Mouse (Mus musculus): ENCODE measurements at regions not wholly inside any gene's neighbourhood (a gene's known extent, or its start where the extent isn't known, plus 50 kb on each side); places are given as distances from the start of the nearest gene placed in this dataset.
A peak's percentile ranks its signal among the peaks of the same experiment; 100 is the strongest.

GRCm38 (mm10) chr2:124816814-124817213 lies 251.1 kb upstream of the Slc24a5 start:
- Histone ChIP-seq H3K36me3 (no peaks in the 10 kb centered on the region), H3K4me2 (no peak overlapping the region), H3K9me3 (no peaks in the 10 kb centered on the region), H3K4me1 (no peaks in the 10 kb centered on the region), H3K9ac (no peak overlapping the region), H3K4me3 (replicated peaks) (no peak overlapping the region), H3K27me3 (replicated peaks) (no peaks in the 10 kb centered on the region), H3K27ac (no peak overlapping the region)
- ATAC-seq (ENCODE audit: insufficient read depth, low FRiP score, low read depth) = no peak
- 88% methylated on average over 2 of the region's 2 CpGs for WGBS

GRCm38 (mm10) chr2:124819846-124820245 lies 248.1 kb upstream of the Slc24a5 start:
- H3K4me1 ChIP-seq = no peaks in the 10 kb centered on the region
- 79% methylated on average over 6 of the region's 6 CpGs for WGBS
- H3K27ac ChIP-seq = no peak overlapping the region
- no peak for ATAC-seq (ENCODE audit: insufficient read depth, low FRiP score, low read depth)
- no peak overlapping the region for H3K4me2 ChIP-seq
- no peaks in the 10 kb centered on the region for H3K36me3 ChIP-seq
- H3K9ac ChIP-seq = no peak overlapping the region
- no peaks in the 10 kb centered on the region for H3K9me3 ChIP-seq
- no peaks in the 10 kb centered on the region for H3K27me3 ChIP-seq (replicated peaks)
- H3K4me3 ChIP-seq (replicated peaks) = no peak overlapping the region

GRCm38 (mm10) chr2:124820821-124821220 lies 247.1 kb upstream of the Slc24a5 start:
- Histone ChIP-seq H3K9me3 (no peaks in the 10 kb centered on the region), H3K4me1 (no peaks in the 10 kb centered on the region), H3K4me2 (no peak overlapping the region), H3K27ac (no peak overlapping the region), H3K36me3 (no peaks in the 10 kb centered on the region), H3K27me3 (replicated peaks) (no peaks in the 10 kb centered on the region), H3K9ac (no peak overlapping the region), H3K4me3 (replicated peaks) (no peak overlapping the region)
- WGBS = 92% methylated on average over 9 of the region's 9 CpGs
- no peak for ATAC-seq (ENCODE audit: insufficient read depth, low FRiP score, low read depth)

DNA sequence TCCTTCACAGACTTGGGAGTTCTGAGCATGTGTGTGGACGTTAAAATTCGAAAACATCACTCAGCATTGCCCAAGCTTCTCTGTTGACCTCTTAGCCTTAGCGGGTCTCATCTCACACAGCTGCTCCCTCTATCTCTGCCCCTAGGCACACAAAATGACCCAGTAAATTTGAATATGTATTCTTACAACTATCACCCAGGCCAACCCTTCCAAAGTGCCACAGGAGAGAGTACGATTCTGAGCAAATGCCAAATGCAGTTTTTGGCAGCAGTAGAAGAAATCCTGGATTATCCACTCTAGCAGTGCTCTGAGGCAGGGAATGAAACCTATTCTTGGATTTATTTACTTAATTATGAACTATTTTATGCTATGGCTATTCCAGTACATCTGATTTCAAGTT lies 246.6 kb upstream of the Slc24a5 start:
- Histone ChIP-seq H3K4me2 (no peak overlapping the region), H3K36me3 (no peaks in the 10 kb centered on the region), H3K9me3 (no peaks in the 10 kb centered on the region), H3K4me1 (no peaks in the 10 kb centered on the region), H3K27me3 (replicated peaks) (no peaks in the 10 kb centered on the region), H3K9ac (no peak overlapping the region), H3K4me3 (replicated peaks) (no peak overlapping the region), H3K27ac (no peak overlapping the region)
- WGBS = 79% methylated on average over 4 of the region's 4 CpGs
- ATAC-seq (ENCODE audit: insufficient read depth, low FRiP score, low read depth) = no peak

DNA sequence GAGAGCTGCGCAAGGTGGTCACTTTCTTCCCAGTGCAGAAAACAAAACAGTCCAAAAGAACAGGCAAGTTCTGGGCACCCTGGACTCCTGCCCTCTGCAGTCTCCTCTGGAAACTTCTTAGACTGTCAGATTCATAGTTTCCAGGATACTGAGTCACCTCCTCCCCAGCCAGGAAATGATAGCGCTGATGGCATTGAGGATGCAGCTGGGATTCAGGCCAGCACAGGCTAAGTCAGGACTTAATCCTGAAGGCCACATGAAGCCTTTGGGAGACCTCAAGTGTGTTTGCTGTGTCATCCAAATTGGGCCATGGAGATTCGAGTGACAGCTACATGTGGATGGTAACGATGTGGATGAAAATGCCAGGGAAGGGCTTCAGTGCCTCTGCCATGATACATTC lies 219.1 kb upstream of the Slc24a5 start:
- Histone ChIP-seq H3K36me3 (no peaks in the 10 kb centered on the region), H3K4me2 (no peak overlapping the region), H3K27me3 (replicated peaks) (no peaks in the 10 kb centered on the region), H3K9ac (no peak overlapping the region), H3K9me3 (no peaks in the 10 kb centered on the region), H3K4me1 (no peaks in the 10 kb centered on the region), H3K4me3 (replicated peaks) (no peak overlapping the region), H3K27ac (no peak overlapping the region)
- ATAC-seq (ENCODE audit: insufficient read depth, low FRiP score, low read depth) = no peak
- WGBS = 88% methylated on average over 4 of the region's 4 CpGs

DNA sequence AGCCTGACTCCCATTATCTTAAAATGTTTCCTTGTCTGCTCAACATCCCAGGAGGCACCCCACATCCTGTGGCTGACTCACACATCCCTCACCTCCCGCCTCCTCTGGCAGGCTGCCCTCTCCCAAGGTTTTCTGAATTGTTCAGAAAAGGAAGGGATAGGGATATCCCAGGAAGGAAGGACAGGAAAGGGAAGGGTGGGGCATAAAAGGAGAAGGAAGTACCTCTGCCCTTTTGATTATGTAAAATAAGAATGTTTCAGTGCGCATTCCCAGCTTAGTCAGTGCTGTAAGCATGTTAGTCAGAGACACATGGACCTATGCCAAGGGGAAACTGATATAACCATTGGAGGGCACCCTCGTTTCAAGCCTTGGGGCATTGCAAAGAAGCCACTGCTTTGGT lies 209.4 kb upstream of the Slc24a5 start:
- no peaks in the 10 kb centered on the region for H3K9me3 ChIP-seq
- peak; percentile 35; the same call in 1 of the 2 replicates for ATAC-seq (ENCODE audit: insufficient read depth, low FRiP score, low read depth)
- no peak overlapping the region for H3K27ac ChIP-seq
- no peaks in the 10 kb centered on the region for H3K4me1 ChIP-seq
- H3K9ac ChIP-seq = no peak overlapping the region
- no peaks in the 10 kb centered on the region for H3K36me3 ChIP-seq
- 60% methylated on average over 3 of the region's 3 CpGs for WGBS
- no peak overlapping the region for H3K4me2 ChIP-seq
- no peak overlapping the region for H3K4me3 ChIP-seq (replicated peaks)
- no peaks in the 10 kb centered on the region for H3K27me3 ChIP-seq (replicated peaks)

- Histone ChIP-seq H3K27ac (no peak overlapping the region), H3K9ac (no peak overlapping the region), H3K4me3 (replicated peaks) (no peak overlapping the region), H3K36me3 (no peaks in the 10 kb centered on the region), H3K27me3 (replicated peaks) (no peaks in the 10 kb centered on the region), H3K9me3 (no peaks in the 10 kb centered on the region), H3K4me1 (no peaks in the 10 kb centered on the region), H3K4me2 (no peak overlapping the region)
- 21% methylated on average over 4 of the region's 4 CpGs for WGBS
- ATAC-seq (ENCODE audit: insufficient read depth, low FRiP score, low read depth) = peak; percentile 63; the same call in 1 of the 2 replicates
Measured at GRCm38 (mm10) chr2:124888209-124888608, 179.7 kb upstream of the Slc24a5 start.

- no peaks in the 10 kb centered on the region for H3K36me3 ChIP-seq
- no peak overlapping the region for H3K4me3 ChIP-seq (replicated peaks)
- H3K4me2 ChIP-seq = no peak overlapping the region
- WGBS = 86% methylated on average over 4 of the region's 4 CpGs
- no peaks in the 10 kb centered on the region for H3K27me3 ChIP-seq (replicated peaks)
- no peak overlapping the region for H3K27ac ChIP-seq
- ATAC-seq (ENCODE audit: insufficient read depth, low FRiP score, low read depth) = no peak
- no peaks in the 10 kb centered on the region for H3K4me1 ChIP-seq
- no peaks in the 10 kb centered on the region for H3K9me3 ChIP-seq
- no peak overlapping the region for H3K9ac ChIP-seq
Measured at GRCm38 (mm10) chr2:124895002-124895401, 172.9 kb upstream of the Slc24a5 start.

DNA sequence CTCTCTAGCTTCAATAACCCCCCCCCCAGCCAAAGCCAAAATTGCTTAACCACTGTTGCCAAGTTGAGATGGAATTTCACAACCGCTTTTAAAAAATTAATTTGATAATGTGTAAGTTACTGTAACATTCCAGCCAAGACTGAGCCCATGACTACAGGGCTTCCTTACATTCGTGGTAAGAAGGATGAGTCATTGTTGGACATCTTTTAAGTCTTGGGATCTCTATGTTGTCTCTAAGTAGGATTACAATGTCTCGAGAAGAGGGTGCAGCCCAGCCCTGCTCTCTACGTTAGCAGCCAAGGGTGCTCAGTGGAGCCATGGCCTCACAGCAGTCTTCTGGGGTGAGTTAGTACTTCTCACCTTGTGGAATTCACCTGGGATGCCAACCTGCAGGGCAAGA lies 164.4 kb upstream of the Slc24a5 start:
- Histone ChIP-seq H3K27ac (no peak overlapping the region), H3K4me2 (no peak overlapping the region), H3K9ac (no peak overlapping the region), H3K36me3 (no peaks in the 10 kb centered on the region), H3K4me1 (no peaks in the 10 kb centered on the region), H3K4me3 (replicated peaks) (no peak overlapping the region), H3K9me3 (no peaks in the 10 kb centered on the region), H3K27me3 (replicated peaks) (no peaks in the 10 kb centered on the region)
- 71% methylated on average over 4 of the region's 4 CpGs for WGBS
- no peak for ATAC-seq (ENCODE audit: insufficient read depth, low FRiP score, low read depth)

DNA sequence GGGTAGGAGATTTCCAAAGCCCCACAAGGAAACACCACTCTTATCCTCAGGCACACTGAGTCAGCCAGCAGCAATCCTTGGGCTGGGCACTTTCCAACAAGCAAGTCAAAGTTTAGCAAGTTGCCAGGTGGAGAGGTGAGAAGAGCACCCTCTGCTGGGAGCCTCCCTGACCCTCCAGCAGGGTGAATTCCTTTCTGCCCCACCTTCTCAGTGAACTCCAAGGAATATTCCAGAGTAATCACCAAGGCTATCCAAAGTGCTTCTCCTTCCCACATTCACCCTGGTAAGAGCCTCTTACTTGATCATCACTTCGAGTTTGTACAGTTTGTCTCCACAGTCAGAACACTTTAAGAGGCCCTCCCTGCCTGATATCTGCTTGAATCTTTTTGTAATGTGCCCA lies 162.8 kb upstream of the Slc24a5 start:
- H3K27ac ChIP-seq = no peak overlapping the region
- H3K4me3 ChIP-seq (replicated peaks) = no peak overlapping the region
- no peak overlapping the region for H3K9ac ChIP-seq
- H3K4me1 ChIP-seq = no peaks in the 10 kb centered on the region
- no peaks in the 10 kb centered on the region for H3K36me3 ChIP-seq
- no peak overlapping the region for H3K4me2 ChIP-seq
- no peaks in the 10 kb centered on the region for H3K9me3 ChIP-seq
- 71% methylated on average over 1 of the region's 1 CpGs for WGBS
- H3K27me3 ChIP-seq (replicated peaks) = no peaks in the 10 kb centered on the region
- ATAC-seq (ENCODE audit: insufficient read depth, low FRiP score, low read depth) = no peak

DNA sequence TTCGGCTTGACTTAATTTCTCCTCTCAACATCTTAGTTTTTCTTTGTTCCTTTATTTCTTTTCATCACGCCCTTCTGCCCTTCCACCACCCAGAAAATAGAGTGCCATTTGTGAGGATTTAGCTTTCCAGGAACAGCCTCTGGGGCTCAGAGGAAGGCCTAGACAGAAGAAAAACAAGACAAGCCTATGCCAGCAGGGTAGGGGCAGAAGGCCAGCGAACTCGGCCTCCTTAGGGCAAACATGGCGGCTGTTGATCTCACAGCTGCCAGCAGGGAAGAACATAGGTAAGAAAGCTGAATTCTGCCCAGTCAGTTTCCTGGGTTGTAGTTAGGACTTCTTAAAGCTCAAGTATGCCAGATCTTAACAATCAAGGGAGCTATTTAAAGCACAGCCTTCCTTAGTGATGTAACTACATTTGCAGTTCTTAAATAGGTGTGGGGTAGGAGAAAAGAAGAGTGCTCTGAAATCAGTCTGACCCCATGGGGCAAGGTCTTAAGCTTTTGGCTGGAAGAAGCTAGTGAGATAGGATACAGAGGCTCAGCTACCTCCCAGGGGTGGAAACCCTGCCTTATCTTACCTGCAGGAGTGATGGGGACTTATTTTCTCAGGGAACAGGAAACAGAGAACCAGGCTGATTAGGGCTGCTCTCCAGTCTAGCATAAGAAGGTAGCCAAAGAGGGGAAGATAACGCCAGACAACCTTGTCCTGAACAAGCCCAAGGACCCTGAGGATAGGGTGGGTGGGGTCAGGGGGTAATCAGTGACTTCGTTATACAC lies 148.8 kb upstream of the Slc24a5 start:
- 77% methylated on average over 7 of the region's 7 CpGs for WGBS
- H3K27ac ChIP-seq = no peak overlapping the region
- H3K9ac ChIP-seq = no peak overlapping the region
- H3K9me3 ChIP-seq = no peaks in the 10 kb centered on the region
- H3K36me3 ChIP-seq = no peaks in the 10 kb centered on the region
- no peak overlapping the region for H3K4me2 ChIP-seq
- no peaks in the 10 kb centered on the region for H3K4me1 ChIP-seq
- H3K27me3 ChIP-seq (replicated peaks) = no peaks in the 10 kb centered on the region
- no peak overlapping the region for H3K4me3 ChIP-seq (replicated peaks)
- no peak for ATAC-seq (ENCODE audit: insufficient read depth, low FRiP score, low read depth)

DNA sequence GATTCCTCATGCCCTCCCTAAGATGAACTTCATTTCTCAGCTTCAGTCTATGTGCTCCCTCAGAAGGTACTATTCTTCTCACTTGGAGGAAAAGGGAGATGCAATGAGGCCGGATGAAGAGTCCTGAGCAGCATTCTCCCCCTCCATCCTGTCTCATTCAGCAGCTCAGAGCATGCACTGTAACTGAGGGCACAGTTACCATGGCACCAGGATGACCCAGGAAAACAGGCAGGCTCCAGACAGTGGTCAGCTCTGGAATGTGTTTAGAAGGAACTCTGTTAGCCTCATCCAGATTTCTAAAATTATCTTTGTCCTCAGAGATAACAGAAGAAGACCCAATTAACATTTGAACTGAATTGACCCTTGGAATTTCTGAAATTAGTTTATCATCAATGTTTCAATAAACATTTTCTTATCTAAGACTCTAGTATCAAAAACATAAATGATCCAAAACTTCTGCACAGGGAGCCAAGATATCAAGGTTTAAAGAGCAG lies 148.1 kb upstream of the Slc24a5 start:
- Histone ChIP-seq H3K4me2 (no peak overlapping the region), H3K9me3 (no peaks in the 10 kb centered on the region), H3K4me3 (replicated peaks) (no peak overlapping the region), H3K36me3 (no peaks in the 10 kb centered on the region), H3K9ac (no peak overlapping the region), H3K27ac (no peak overlapping the region), H3K27me3 (replicated peaks) (no peaks in the 10 kb centered on the region), H3K4me1 (no peaks in the 10 kb centered on the region)
- no peak for ATAC-seq (ENCODE audit: insufficient read depth, low FRiP score, low read depth)
- 48% methylated on average over 1 of the region's 1 CpGs for WGBS

DNA sequence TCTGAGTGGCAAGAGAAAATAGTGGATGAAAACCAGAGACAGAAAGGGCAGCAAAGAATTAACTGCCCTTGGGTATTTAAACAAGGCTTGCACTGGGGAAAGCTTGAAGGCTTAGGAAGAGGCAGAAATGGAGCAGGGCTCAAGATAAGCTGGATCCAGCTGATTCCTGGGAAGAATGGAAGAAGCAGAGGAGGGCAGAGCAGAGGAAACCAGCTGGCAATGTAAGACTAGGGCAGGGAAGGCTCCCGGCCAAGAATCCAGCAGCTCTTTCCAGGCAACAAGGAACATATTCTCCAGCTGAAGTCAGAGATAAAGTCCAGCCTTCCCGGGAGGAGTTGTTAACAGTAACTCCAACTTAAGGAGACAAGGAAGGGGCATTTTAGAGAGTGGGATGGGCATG lies 147.7 kb upstream of the Slc24a5 start:
- H3K27ac ChIP-seq = no peak overlapping the region
- WGBS = 34% methylated on average over 2 of the region's 2 CpGs
- no peak for ATAC-seq (ENCODE audit: insufficient read depth, low FRiP score, low read depth)

More for the DNA sequence above, 147.7 kb upstream of the Slc24a5 start:
- no peak overlapping the region for H3K4me3 ChIP-seq (replicated peaks)
- H3K4me1 ChIP-seq = no peaks in the 10 kb centered on the region
- H3K36me3 ChIP-seq = no peaks in the 10 kb centered on the region
- no peak overlapping the region for H3K9ac ChIP-seq
- no peaks in the 10 kb centered on the region for H3K27me3 ChIP-seq (replicated peaks)
- no peak overlapping the region for H3K4me2 ChIP-seq
- H3K9me3 ChIP-seq = no peaks in the 10 kb centered on the region

All from stomach, embryonic 15.5 days (tissue).